Mouse (Mus musculus) liver, embryonic 11.5 days (tissue): ENCODE data around the gene Arhgap29. TPM values are rescaled to one million over a fixed set of nuclear protein-coding genes. Genes with fewer than 3 reads are reported as not detected.

Experiments used
- ATAC-seq: fragments of 200-750 bp; cut with Nextera tagmentation; replicated peaks from 2 replicates; pipeline ENCODE4 v1.8.0; 2017; ENCODE audit warnings: moderate number of reproducible peaks, mild to moderate bottlenecking, moderate TSS enrichment, moderate library complexity; ENCODE audit not compliant: low FRiP score
- DNase-seq: peaks from one replicate; pipeline ENCODE4 v3.0.0-alpha.2; 2017; ENCODE audit warnings: low spot score
- H3K27ac ChIP-seq: fragments of 300-500 bp; sonication (generic); 2 replicates; pipeline ENCODE4 v1.5.1; 2014; ENCODE audit warnings: mild to moderate bottlenecking, low read depth, low read length, control low read depth
- H3K27me3 ChIP-seq: fragments of 300-500 bp; sonication (generic); replicated peaks from 2 replicates; pipeline ENCODE4 v1.6.1; 2014; ENCODE audit warnings: low read length, mixed read lengths; ENCODE audit not compliant: control insufficient read depth, insufficient read depth
- H3K36me3 ChIP-seq: fragments of 300-500 bp; sonication (generic); 2 replicates; pipeline ENCODE4 v1.6.1; 2014; ENCODE audit warnings: mild to moderate bottlenecking, low read length, moderate library complexity, mixed read lengths; ENCODE audit not compliant: control insufficient read depth, insufficient read depth
- H3K4me1 ChIP-seq: fragments of 300-500 bp; sonication (generic); replicated peaks from 2 replicates; pipeline ENCODE4 v1.6.1; 2014; ENCODE audit warnings: low read length, mixed read lengths; ENCODE audit not compliant: control insufficient read depth, insufficient read depth
- H3K4me2 ChIP-seq: fragments of 300-500 bp; sonication (generic); 2 replicates; pipeline ENCODE4 v1.6.1; 2014; ENCODE audit warnings: mild to moderate bottlenecking, control low read depth, moderate library complexity
- H3K4me3 ChIP-seq: fragments of 300-500 bp; sonication (generic); 2 replicates; pipeline ENCODE4 v1.5.1; 2014; ENCODE audit warnings: low read depth, low read length, control low read depth
- H3K9ac ChIP-seq: fragments of 300-500 bp; sonication (generic); 2 replicates; pipeline ENCODE4 v1.6.1; 2014; ENCODE audit warnings: low read depth, low read length, control low read depth
- H3K9me3 ChIP-seq: fragments of 300-500 bp; sonication (generic); 2 replicates; pipeline ENCODE4 v1.6.1; 2016; ENCODE audit warnings: low read length, inconsistent platforms, mixed read lengths; ENCODE audit not compliant: control insufficient read depth
- WGBS: fragments of 180-500 bp; shearing (Covaris S2); extraction: QIAGEN DNeasy Blood & Tissue Kit; methylation state at CpG from one replicate; pipeline ENCODE4 v1.1.7; 2014; 5-methylcytosine and 5-hydroxymethylcytosine counted together
- polyA plus RNA-seq: library from polyadenylated mRNA; unstranded; fragments of >200 nt; fragmentation: Nextera tagmentation; extraction: Ambion mirVana; gene quantifications from 2 replicates; pipeline ENCODE4 v1.2.1, GENCODE M21; 2014

The Arhgap29 gene
- polyA plus RNA-seq, 1 experiment from 2014 or later: 24.1 TPM

GRCm38 (mm10) chr3:121951116-121951515, 1.2 kb upstream of the Arhgap29 start:
- no peak for DNase-seq
- Histone ChIP-seq H3K4me3 (no peak overlapping the region), H3K9ac (no peak overlapping the region), H3K27ac (no peak overlapping the region), H3K36me3 (no peaks in the 10 kb centered on the region), H3K4me2 (no peak overlapping the region), H3K27me3 (0 out of 2 replicates have a peak, but pooled peaks cover 5% of the 10 kb centered on the region), H3K4me1 (no peaks in the 10 kb centered on the region), H3K9me3 (no peaks in the 10 kb centered on the region)
- 81% methylated on average over 2 of the region's 2 CpGs for WGBS
- no peak for ATAC-seq

- Histone ChIP-seq H3K9ac (peak overlapping the region; percentile 71), H3K4me1 (no peaks in the 10 kb centered on the region), H3K9me3 (no peaks in the 10 kb centered on the region), H3K4me2 (peak overlapping the region; percentile 99), H3K36me3 (no peaks in the 10 kb centered on the region), H3K27ac (no peak overlapping the region), H3K27me3 (0 out of 2 replicates have a peak, but pooled peaks cover 5% of the 10 kb centered on the region), H3K4me3 (peak overlapping the region; percentile 75)
- WGBS: under 1% methylated on average over 44 of the region's 44 CpGs
- peak; percentile 83 for DNase-seq
- ATAC-seq: peak; percentile 99
Observed at GRCm38 (mm10) chr3:121953049-121953432, 700 bp downstream of the Arhgap29 start.

GRCm38 (mm10) chr3:121953433-121954161, 1.3 kb downstream of the Arhgap29 start:
- ATAC-seq (peak; percentile 11), DNase-seq (peak; percentile 44)
- Histone ChIP-seq H3K36me3 (no peaks in the 10 kb centered on the region), H3K27ac (no peak overlapping the region), H3K4me2 (peak overlapping the region; percentile 99), H3K9me3 (no peaks in the 10 kb centered on the region), H3K4me1 (no peaks in the 10 kb centered on the region), H3K9ac (peak overlapping the region; percentile 71), H3K4me3 (peak overlapping the region; percentile 75), H3K27me3 (0 out of 2 replicates have a peak, but pooled peaks cover 5% of the 10 kb centered on the region)
- 2% methylated on average over 52 of the region's 53 CpGs for WGBS

GRCm38 (mm10) chr3:121954421-121954820, 2.1 kb downstream of the Arhgap29 start:
- DNase-seq (no peak), ATAC-seq (no peak)
- H3K4me3 ChIP-seq: no peak overlapping the region
- 58% methylated on average over 2 of the region's 2 CpGs for WGBS
- no peaks in the 10 kb centered on the region for H3K4me1 ChIP-seq
- H3K4me2 ChIP-seq: peak overlapping the region; percentile 99
- no peaks in the 10 kb centered on the region for H3K36me3 ChIP-seq
- H3K9ac ChIP-seq: no peak overlapping the region
- 0 out of 2 replicates have a peak, but pooled peaks cover 5% of the 10 kb centered on the region for H3K27me3 ChIP-seq
- H3K27ac ChIP-seq: no peak overlapping the region
- H3K9me3 ChIP-seq: no peaks in the 10 kb centered on the region

DNA sequence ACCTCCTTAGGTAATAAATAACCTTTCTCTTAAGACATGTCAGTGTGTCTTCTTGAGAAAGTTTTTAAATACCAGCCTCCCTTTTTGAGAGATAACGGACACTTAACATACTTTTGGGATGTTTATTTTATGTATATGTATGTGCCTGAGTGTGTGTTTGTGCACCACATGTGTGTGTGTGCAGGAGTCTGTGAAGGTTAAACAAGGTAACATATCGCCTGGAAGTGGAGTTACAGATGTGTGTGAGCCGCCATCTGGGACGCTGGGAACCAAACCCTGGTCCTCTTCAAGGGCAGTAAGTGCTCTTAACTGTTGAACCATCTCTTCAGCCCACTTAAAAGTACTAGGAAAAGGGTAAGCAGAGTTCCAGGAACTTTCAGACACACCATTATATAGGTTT, 3.2 kb downstream of the Arhgap29 start:
- Histone ChIP-seq H3K27me3 (0 out of 2 replicates have a peak, but pooled peaks cover 5% of the 10 kb centered on the region), H3K4me3 (no peak overlapping the region), H3K9me3 (no peaks in the 10 kb centered on the region), H3K36me3 (no peaks in the 10 kb centered on the region), H3K4me2 (no peak overlapping the region), H3K27ac (no peak overlapping the region), H3K9ac (no peak overlapping the region), H3K4me1 (no peaks in the 10 kb centered on the region)
- ATAC-seq (no peak), DNase-seq (no peak)
- 89% methylated on average over 4 of the region's 4 CpGs for WGBS

GRCm38 (mm10) chr3:121956789-121957188, 4.4 kb downstream of the Arhgap29 start:
- 86% methylated on average over 7 of the region's 7 CpGs for WGBS
- Histone ChIP-seq H3K27me3 (0 out of 2 replicates have a peak, but pooled peaks cover 5% of the 10 kb centered on the region), H3K9me3 (no peaks in the 10 kb centered on the region), H3K36me3 (no peaks in the 10 kb centered on the region), H3K4me1 (no peaks in the 10 kb centered on the region), H3K4me3 (no peak overlapping the region), H3K9ac (no peak overlapping the region), H3K4me2 (no peak overlapping the region), H3K27ac (no peak overlapping the region)
- DNase-seq: no peak
- ATAC-seq: no peak

DNA sequence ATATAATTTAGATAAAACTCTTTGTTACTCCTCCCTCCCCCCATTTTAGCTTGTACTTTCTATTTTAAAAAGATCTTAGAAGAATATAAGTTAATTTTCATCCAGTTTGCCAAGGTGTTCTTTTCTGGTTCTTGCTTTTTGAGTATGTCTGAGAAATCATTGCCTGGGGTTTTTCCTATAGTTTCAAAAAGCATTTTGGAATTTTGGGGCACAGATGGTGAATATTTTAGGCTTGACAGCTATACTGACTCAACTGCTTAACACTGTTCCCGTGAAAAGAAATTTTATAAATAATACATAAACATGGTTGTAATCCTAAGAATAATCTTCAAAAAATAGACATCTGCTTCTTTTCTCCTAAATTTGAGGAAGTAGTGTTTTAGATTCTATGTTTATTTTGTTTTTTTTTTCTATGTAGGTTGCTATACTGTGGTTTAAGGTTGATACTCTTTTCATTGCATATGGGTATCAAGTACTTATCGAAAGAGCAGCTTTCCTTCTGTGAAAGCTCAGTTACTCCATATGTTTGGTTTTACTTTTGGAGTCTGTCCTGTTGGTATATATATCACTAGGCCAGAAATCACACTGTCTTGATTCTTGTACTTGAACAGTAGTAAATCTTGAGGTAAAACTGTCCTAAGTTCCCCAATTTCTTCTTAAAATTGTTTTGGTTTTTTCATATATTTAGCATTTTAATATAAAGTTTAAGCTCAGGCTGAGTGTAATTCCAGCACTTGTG, 5.4 kb downstream of the Arhgap29 start:
- Histone ChIP-seq H3K4me1 (no peaks in the 10 kb centered on the region), H3K9me3 (no peaks in the 10 kb centered on the region), H3K4me2 (no peak overlapping the region), H3K27me3 (0 out of 2 replicates have a peak, but pooled peaks cover 5% of the 10 kb centered on the region), H3K36me3 (no peaks in the 10 kb centered on the region), H3K27ac (no peak overlapping the region), H3K9ac (no peak overlapping the region), H3K4me3 (no peak overlapping the region)
- ATAC-seq: no peak
- 86% methylated on average over 2 of the region's 2 CpGs for WGBS
- DNase-seq: no peak

- Histone ChIP-seq H3K4me3 (no peak overlapping the region), H3K9me3 (no peaks in the 10 kb centered on the region), H3K27ac (no peak overlapping the region), H3K9ac (no peak overlapping the region), H3K4me2 (no peak overlapping the region), H3K4me1 (no peaks in the 10 kb centered on the region; the same call in none of the 2 replicates), H3K27me3 (no peaks in the 10 kb centered on the region), H3K36me3 (no peaks in the 10 kb centered on the region)
- DNase-seq (no peak), ATAC-seq (no peak)
Observed at GRCm38 (mm10) chr3:121964173-121964572, 11.8 kb downstream of the Arhgap29 start.
